Mouse (Mus musculus): ENCODE results near the gene Naa80.
A peak's percentile ranks its signal among the peaks of the same experiment; 100 is the strongest.

Naa80 gene

DNA sequence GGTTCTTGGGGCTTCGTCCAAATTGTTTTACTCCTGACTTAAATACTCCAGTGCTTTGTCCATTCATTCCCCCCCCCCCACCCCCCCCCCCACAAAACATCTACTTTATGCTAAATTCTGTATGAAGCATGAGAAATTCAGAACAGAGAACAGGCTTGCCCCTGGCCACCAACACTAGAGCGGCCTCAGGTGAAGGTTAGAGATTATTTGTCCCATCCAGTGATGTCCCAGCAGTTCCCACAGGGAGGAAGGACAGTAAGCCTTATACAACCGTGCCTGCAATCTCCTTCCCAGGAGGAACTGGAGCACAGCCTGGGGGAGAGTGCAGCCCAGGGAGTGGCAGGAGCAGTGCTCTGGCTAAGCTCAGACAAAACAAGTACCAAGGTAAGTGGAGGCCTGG is at the start of gene Naa80:
TSS of gene Naa80 (plus strand) at position 301 of the 400 bp plus-strand sequence.
- no peak for DNase-seq

DNA sequence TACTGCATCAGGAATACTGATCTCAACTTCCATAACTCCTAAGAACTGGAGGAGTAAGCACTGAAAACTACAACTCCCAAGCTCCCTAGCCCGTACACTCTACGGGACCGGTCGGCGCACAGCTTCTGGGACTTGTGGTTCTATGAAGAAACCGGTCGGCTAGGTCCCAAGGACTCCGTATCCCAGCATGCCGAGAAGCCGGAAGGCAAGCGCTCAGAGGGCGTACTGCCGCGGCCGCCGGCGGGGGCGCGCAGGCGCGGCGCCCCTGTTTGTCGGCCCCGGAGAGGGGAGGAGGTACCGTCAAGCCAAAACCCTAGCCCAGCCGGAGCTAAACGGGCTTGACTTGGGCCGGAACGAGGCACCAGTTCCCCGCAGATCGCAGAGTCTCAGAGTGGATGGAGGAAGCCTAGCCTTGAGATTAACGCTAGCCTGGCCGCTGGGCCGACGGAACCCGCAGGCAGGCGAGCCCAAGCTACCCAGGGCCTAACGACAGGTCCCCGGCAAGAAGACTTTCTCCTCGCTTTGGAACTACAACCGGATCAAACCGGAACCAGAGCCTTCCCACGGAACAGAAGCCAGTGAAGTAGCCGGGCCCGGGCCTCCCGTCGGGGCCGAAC is 44.8 kb upstream of the Naa80 start, which contains the start of gene Tmem115:
TSS of gene Tmem115 (plus strand) at position 155 of the 617 bp plus-strand sequence.
- DNase-seq, result peak; percentile 95

DNA sequence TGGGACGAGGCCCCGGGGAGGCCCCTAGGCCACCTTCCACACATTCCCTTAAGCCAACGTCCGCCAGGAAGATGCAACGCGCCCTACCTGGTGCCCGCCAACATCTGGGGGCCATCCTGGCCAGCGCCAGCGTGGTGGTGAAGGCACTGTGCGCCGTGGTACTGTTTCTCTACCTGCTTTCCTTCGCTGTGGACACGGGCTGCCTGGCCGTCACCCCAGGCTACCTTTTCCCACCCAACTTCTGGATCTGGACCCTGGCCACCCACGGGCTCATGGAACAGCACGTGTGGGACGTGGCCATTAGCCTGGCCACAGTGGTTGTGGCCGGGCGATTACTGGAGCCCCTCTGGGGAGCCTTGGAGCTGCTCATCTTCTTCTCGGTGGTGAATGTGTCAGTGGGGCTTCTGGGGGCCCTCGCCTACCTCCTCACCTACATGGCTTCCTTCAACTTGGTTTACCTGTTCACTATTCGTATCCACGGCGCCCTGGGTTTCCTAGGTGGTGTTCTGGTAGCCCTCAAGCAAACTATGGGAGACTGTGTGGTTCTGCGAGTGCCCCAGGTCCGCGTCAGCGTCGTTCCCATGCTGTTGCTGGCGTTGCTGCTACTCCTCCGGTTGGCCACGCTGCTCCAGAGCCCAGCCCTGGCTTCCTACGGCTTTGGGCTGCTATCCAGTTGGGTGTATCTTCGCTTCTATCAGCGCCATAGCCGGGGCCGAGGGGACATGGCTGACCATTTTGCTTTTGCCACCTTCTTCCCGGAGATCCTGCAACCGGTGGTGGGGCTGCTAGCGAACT is 44.1 kb upstream of the Naa80 start:
- DNase-seq, result peak; percentile 60

GRCm38 (mm10) chr9:107538231-107538630 is 40.5 kb upstream of the Naa80 start:
- no peak for DNase-seq

DNA sequence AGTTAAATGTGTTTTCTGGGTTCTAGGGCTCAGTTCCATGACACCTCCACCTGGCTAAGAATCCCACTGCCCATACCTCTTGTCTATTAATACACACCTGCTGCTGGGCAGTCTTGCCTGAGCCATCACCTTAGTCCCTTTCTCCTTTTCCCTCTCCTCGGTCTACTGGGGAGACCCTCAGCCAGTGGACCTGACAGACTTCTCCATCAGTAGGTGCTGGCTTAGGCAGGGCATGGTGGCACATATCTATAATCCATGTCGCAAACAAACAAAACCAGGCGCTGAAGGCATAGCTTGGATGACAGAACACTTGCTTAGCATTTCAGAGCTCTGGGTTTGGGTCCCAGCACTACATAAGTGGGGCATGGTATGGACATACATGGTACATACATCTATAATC is 40.0 kb upstream of the Naa80 start:
- no peak for DNase-seq

- no peak for DNase-seq
These were observed 38.7 kb upstream of the Naa80 start for GRCm38 (mm10) chr9:107539940-107540339.

DNA sequence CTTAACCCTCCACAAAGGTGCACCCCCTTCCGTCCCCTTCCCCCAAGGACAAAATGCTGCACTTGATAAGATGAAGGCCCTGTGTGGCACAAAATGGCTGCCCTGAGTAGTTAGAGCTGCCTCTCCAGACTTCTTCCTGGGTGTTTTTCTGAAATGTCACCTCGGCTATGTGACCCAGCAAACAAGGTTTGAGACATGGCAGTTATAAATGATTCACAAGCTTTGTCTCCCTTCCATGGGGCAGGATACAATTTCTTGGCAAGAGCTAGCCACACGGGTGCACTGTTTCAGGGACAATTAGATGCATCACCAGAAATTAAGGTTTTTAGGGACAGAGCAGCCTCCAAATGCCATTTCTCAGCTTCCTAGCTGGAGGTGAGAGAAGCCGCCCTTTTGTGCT is 38.3 kb upstream of the Naa80 start:
- no peak for DNase-seq

GRCm38 (mm10) chr9:107541005-107541404 is 37.7 kb upstream of the Naa80 start:
- DNase-seq, result no peak

GRCm38 (mm10) chr9:107541474-107542351 is 37.0 kb upstream of the Naa80 start, which contains the start of the genes Cyb561d2 and Nprl2:
Cyb561d2 (minus strand) TSS chr9:107542193.
Nprl2 (plus strand) TSS chr9:107542226.
- DNase-seq, result peak; percentile 96

DNA sequence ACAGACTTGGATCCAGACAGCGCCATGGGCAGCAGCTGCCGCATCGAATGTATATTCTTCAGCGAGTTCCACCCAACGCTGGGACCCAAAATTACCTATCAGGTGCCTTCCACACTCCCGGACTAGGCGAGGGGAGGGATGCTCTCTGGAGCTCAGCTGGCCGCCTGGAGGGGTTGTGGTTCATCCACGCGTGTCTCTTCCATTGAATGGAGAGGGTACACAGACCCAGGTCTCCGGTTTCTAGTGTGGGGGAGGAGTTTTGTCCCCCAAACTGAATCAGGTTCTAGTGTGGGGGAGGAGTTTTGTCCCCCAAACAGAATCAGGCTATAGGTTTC is 36.4 kb upstream of the Naa80 start:
- no peak for DNase-seq

- DNase-seq, result no peak
These were observed 36.0 kb upstream of the Naa80 start for GRCm38 (mm10) chr9:107542721-107543120.

DNA sequence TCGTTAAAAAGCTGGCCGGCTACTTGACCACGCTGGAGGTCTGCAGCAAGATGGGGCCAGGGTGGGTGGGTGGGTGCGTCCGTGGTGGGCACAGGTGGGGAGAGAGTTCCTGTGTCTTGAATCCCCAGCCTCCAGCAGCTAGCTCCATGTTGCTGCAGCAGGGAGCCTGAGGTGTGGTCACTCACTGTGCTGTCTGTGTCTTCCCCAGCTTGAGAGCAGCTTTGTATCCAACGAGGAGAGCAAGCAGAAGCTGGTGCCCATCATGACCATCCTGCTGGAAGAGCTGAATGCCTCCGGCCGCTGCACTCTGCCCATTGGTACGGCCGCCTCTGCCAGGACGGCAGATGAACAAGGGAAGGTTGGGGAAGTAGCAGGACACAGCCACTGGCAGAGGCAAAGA is 35.4 kb upstream of the Naa80 start:
- DNase-seq, result no peak

GRCm38 (mm10) chr9:107544196-107544700 is 34.4 kb upstream of the Naa80 start:
- no peak for DNase-seq

- no peak for DNase-seq
These were observed 34.0 kb upstream of the Naa80 start for GRCm38 (mm10) chr9:107544729-107545128.

DNA sequence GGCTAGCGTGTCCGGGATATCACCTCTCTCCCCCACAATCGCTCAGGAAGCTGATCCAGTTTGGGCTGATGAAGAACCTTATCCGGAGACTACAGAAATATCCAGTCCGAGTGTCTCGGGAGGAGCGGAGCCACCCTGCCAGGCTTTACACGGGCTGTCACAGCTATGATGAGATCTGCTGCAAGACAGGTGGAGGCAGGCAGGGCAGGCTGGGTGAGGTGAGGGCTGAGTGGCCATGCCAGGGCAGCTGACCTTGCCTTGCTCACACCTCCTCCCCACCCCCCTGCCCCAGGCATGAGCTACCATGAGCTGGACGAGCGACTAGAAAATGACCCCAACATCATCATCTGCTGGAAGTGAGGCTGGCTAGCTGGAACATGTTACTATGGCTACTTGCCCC is 33.5 kb upstream of the Naa80 start:
- no peak for DNase-seq

DNA sequence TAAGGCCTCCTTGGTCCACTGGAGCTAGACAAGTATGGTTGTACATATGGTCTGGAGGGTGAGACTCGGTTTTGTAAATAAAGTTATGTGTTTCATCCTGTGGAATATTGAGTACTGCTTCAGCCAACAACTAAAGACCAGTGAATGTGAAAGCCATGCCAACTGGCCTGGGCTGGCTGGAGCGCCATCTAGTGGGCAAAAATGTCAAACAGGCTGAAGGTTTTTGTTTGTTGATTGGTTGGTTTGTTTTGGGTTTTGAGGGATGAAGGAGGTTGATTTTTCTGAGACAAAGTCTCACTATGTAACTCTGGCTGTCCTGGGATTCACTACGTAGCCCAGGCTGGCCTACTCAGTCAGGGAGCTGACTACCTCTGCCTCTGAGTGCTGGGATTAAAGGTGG is 33.1 kb upstream of the Naa80 start:
- DNase-seq, result peak; percentile 86

- peak; percentile 96 for DNase-seq
These were observed 31.7 kb upstream of the Naa80 start, which contains the start of gene Zmynd10 for GRCm38 (mm10) chr9:107547026-107547425. Zmynd10 (plus strand) TSS chr9:107547298.

DNA sequence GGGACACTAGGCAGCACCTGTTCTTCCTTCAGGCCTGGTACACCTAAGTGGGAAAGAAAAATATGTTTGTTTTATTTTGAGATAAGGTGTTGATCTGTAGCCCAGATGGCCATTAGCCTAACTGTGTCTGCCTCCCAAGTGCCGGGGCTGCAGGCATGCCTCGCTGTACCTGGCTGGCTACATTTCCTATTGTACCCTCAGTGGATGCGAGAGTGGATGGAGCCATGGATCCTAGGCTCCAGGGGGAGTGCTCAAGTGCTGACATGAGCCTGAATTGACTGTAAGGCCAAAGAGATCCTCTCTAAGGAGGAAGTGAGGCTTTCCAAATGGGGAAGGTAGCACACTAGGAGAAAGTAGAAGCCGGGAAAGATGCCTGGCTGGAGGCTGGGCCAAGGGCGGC is 30.7 kb upstream of the Naa80 start:
- DNase-seq, result no peak

- DNase-seq, result no peak
These were observed 29.9 kb upstream of the Naa80 start for GRCm38 (mm10) chr9:107548820-107549219.

DNA sequence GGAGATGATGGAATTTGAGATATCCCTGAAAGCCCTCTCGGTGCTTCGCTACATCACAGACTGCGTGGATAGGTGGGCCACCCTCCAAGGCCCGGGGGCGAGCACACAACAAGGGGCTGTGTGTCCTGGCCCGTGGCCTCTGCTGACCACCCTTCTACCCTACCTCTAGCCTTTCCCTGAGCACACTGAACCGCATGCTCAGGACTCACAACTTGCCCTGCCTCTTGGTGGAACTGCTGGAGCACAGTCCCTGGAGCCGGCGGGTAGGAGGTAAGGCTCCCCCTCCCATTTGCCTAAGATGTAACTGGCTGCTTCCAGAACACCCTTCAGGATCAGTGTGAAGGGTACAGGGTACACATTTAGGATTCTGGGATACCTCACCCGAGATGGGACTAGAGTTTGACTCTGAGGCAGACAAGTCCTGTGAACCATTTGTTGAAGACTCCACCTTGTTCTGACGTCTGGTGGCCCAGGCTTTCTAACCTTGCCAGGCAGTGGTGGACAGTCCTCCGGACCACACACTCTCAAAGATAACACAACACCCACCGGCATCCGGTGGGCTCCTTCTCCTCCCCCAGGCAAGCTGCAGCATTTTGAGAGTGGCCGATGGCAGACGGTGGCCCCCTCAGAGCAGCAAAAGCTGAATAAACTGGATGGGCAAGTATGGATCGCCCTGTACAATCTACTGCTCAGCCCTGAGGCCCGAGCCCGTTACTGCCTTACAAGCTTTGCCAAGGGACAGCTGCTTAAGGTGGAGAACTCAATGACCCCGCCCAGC is 29.2 kb upstream of the Naa80 start:
- no peak for DNase-seq

DNA sequence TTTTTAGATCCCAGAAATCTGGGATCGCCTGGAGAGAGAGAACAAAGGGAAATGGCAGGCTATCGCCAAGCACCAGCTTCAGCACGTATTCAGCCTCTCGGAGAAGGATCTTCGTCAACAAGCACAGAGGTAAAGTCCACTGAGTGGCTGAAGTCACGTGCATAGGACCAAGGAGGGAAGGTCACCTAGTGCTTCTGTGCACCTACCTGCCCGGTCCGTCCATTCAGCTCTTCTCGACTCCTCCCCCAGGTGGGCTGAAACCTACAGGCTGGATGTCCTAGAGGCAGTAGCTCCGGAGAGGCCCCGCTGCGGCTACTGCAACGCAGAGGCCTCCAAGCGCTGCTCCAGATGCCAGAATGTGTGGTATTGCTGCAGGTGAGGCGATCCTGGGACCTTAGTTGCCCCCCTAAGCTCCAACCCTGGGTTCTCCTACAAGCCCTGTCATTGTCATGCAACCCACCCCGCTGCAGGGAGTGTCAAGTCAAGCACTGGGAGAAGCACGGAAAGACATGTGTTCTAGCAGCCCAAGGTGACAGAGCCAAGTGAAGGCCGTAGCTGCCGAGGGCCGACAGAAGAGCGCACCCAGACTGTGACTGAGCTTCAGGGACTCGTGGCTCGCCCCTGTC is 28.1 kb upstream of the Naa80 start:
- DNase-seq, result peak; percentile 75

Measured in kidney, postnatal 10 days (tissue).